Mouse (Mus musculus): Measurements from ENCODE around the gene Card19. TPM values are rescaled to one million over a fixed set of nuclear protein-coding genes. Genes with fewer than 3 reads are reported as not detected.

Gene Card19
- polyA plus RNA-seq, 1 experiment = 53.3 TPM

DNA sequence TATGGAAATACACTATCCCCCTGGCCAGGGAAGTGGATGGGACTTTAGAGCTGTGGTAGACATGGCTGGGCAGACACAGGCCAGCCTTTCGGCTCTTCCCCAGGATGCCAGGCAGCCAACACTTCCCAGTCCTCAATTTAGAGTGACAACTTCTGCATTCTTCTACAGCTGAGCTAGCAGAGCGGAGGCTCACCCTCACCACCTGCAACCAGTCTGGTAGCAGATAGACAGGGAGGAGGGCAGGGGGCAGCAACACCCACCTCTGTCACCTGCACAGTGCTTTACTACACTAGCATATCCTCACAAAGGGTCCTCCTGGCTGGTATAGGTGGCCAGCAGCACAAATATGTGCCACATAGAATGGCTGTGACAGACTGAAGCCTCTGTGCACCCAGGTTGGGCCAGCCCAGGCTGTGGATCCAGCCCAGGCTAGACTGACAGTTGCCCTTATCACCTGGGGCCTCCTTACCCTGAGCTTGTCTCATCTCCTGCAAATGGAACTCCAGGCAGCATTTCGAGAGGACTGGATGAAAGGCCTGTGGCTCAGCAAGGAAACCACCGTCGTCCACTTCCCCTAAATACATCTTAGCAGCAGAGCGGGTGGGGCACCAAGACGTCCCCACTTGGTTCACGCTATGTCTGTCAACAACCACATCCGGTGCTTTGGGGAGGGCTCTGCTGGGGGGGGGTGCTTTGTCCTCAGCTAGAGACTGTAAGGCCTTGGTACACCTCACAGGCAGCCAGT, 26.7 kb upstream of the Card19 start:
- Histone ChIP-seq H3K27me3 (ENCODE audit: control insufficient read depth, insufficient read depth, low read length) (no peaks in the 10 kb centered on the region), H3K4me3 (replicated peaks; ENCODE audit: insufficient read depth, low read depth, low read length) (no peak overlapping the region), H3K4me1 (ENCODE audit: control insufficient read depth, insufficient read depth, low read length) (no peaks in the 10 kb centered on the region), H3K27ac (ENCODE audit: insufficient read depth, low read length) (no peak overlapping the region)
- 88% methylated on average over 9 of the region's 9 CpGs for WGBS
- TF ChIP-seq POLR2A (IDR thresholded peaks at IDR 0.05; ENCODE audit: borderline replicate concordance, insufficient read depth, low read length) = no peak
- TF ChIP-seq CTCF (IDR thresholded peaks at IDR 0.05; ENCODE audit: borderline replicate concordance, insufficient read depth, low read depth, low read length) = no peak
- DNase-seq = no peak

DNA sequence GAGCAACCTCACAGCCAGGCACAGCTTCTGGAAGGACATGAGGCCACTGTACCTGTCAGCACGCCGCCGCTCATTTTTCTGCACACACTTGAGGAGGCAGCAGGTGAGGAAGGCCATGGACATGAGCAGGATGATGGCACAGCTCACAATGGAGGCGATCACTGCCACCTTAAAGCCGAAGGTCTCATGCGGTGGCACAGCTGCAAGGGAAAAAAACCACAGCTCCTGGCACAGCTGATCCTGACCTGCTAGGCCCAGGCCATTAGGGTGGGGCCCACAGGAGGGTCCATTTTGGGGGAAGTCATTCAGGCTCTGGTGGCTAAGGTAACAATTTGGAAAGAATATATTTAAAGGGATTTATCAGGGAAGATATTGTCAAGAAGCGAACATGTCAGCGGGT, 22.9 kb upstream of the Card19 start:
- DNase-seq = no peak
- Histone ChIP-seq H3K27me3 (ENCODE audit: control insufficient read depth, insufficient read depth, low read length) (no peaks in the 10 kb centered on the region), H3K4me3 (replicated peaks; ENCODE audit: insufficient read depth, low read depth, low read length) (no peak overlapping the region), H3K4me1 (ENCODE audit: control insufficient read depth, insufficient read depth, low read length) (no peaks in the 10 kb centered on the region), H3K27ac (ENCODE audit: insufficient read depth, low read length) (no peak overlapping the region)
- 95% methylated on average over 8 of the region's 8 CpGs for WGBS
- TF ChIP-seq POLR2A (IDR thresholded peaks at IDR 0.05; ENCODE audit: borderline replicate concordance, insufficient read depth, low read length) (no peak), CTCF (IDR thresholded peaks at IDR 0.05; ENCODE audit: borderline replicate concordance, insufficient read depth, low read depth, low read length) (no peak)

DNA sequence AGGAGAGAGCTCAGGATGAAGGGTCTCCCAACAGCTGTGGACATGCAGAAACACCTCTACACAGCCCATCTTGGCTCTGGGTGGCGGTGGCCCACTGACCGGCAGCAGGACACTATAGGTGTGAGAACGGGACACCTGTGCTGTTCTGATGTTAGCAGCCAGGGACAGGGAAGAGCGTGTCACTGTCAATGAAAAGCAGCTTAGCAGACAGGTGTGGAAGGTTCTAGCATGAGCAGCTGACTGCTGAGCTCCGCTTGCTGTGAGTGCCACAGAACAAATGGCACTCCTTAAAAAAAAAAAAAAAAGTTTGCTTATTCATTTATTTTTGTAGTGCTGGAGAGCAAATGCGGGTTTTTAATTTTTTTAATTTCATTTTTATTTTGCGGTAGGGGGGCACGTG, 21.8 kb upstream of the Card19 start:
- no peak for DNase-seq
- H3K27ac ChIP-seq (ENCODE audit: insufficient read depth, low read length) = no peak overlapping the region
- H3K4me3 ChIP-seq (replicated peaks; ENCODE audit: insufficient read depth, low read depth, low read length) = no peak overlapping the region
- H3K27me3 ChIP-seq (ENCODE audit: control insufficient read depth, insufficient read depth, low read length) = no peaks in the 10 kb centered on the region
- 88% methylated on average over 8 of the region's 8 CpGs for WGBS
- no peak for TF ChIP-seq CTCF (IDR thresholded peaks at IDR 0.05; ENCODE audit: borderline replicate concordance, insufficient read depth, low read depth, low read length)
- no peak for TF ChIP-seq POLR2A (IDR thresholded peaks at IDR 0.05; ENCODE audit: borderline replicate concordance, insufficient read depth, low read length)
- H3K4me1 ChIP-seq (ENCODE audit: control insufficient read depth, insufficient read depth, low read length) = no peaks in the 10 kb centered on the region

DNA sequence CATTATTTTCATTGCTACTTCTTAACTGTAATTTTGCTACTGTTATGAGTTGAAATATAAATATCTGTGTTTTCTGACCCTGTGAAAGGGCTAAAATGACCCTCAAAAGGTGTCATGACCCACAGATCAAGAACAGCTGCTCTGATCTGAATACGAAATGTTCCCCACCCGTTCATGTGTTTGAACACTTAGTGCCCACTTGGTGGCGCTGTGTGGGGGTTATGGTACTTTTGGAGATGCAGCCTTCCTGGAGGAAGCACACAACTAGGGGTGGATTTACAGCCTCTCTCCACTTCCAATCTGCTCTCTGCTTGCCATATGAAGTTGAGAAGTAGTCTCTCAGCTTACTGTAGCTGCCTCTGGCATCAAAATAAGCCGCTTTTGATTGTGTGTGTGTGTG, 18.9 kb upstream of the Card19 start:
- H3K27ac ChIP-seq (ENCODE audit: insufficient read depth, low read length) = no peak overlapping the region
- WGBS = 95% methylated on average over 4 of the region's 4 CpGs
- no peaks in the 10 kb centered on the region for H3K4me1 ChIP-seq (ENCODE audit: control insufficient read depth, insufficient read depth, low read length)
- no peak for DNase-seq
- no peak overlapping the region for H3K4me3 ChIP-seq (replicated peaks; ENCODE audit: insufficient read depth, low read depth, low read length)
- H3K27me3 ChIP-seq (ENCODE audit: control insufficient read depth, insufficient read depth, low read length) = no peaks in the 10 kb centered on the region
- TF ChIP-seq POLR2A (IDR thresholded peaks at IDR 0.05; ENCODE audit: borderline replicate concordance, insufficient read depth, low read length) = no peak
- no peak for TF ChIP-seq CTCF (IDR thresholded peaks at IDR 0.05; ENCODE audit: borderline replicate concordance, insufficient read depth, low read depth, low read length)

DNA sequence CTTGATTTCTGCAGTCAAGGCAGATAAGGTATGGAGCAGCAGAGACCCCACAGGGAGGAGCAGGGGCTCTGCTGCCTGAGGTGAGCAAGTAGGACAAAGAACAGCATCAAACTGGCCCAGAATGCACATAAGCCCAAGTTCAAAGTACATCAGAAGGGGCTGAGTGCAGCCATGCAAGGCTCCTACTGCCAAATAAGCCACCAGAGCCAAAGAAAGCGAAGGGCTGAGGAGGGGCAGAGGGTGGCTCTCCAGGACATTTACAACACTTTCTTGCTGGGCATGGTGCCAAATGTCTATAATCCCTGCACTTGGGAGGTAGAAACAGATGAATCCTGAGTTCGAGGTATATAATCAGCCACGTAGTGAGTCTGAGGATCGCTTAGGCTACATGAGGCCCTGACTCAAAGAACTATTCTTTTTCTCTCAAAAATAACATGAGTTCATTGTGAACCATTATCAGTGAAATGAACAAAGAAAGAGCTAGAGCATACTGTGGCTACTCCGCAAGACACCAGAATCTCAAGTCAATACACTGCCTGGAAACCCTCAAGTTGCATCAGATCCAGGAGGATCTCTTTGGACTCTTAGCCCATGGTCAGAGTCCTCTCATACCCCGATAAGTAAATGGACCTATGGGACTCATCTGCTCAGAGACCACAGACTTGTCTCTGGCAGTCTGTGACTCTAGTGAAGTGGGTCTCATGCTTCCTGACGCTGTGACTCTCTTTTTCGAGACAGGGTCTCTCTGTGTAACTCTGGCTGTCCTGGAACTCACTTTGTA, 18.1 kb upstream of the Card19 start:
- Histone ChIP-seq H3K27me3 (ENCODE audit: control insufficient read depth, insufficient read depth, low read length) (no peaks in the 10 kb centered on the region), H3K4me3 (replicated peaks; ENCODE audit: insufficient read depth, low read depth, low read length) (no peak overlapping the region), H3K4me1 (ENCODE audit: control insufficient read depth, insufficient read depth, low read length) (no peaks in the 10 kb centered on the region), H3K27ac (ENCODE audit: insufficient read depth, low read length) (no peak overlapping the region)
- no peak for DNase-seq
- TF ChIP-seq POLR2A (IDR thresholded peaks at IDR 0.05; ENCODE audit: borderline replicate concordance, insufficient read depth, low read length) (no peak), CTCF (IDR thresholded peaks at IDR 0.05; ENCODE audit: borderline replicate concordance, insufficient read depth, low read depth, low read length) (no peak)
- WGBS = 76% methylated on average over 8 of the region's 8 CpGs

DNA sequence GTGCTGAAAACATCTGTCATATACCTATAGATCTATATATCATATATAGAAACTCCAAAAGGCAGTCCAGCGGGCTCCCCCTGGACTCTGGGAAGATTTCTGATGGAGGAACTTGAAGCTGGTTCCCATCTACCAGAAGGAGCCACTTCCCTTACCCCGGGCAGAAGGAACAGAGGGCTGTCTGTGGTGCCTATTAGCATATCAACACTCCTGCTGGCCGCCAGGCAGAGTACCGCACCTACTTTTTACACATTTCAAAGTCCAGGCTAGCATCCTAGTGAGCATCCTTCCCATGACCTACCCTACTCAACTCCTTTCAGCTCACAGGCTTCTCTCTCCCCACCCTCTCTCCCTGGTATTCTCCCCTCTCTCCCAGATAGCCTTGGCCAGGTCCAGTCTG, 9.8 kb upstream of the Card19 start:
- DNase-seq = no peak
- Histone ChIP-seq H3K27me3 (ENCODE audit: control insufficient read depth, insufficient read depth, low read length) (no peaks in the 10 kb centered on the region; the same call in 1 of the 2 replicates), H3K4me1 (ENCODE audit: control insufficient read depth, insufficient read depth, low read length) (no peaks in the 10 kb centered on the region), H3K27ac (ENCODE audit: insufficient read depth, low read length) (no peak overlapping the region), H3K4me3 (replicated peaks; ENCODE audit: insufficient read depth, low read depth, low read length) (no peak overlapping the region)
- TF ChIP-seq POLR2A (IDR thresholded peaks at IDR 0.05; ENCODE audit: borderline replicate concordance, insufficient read depth, low read length) (no peak), CTCF (IDR thresholded peaks at IDR 0.05; ENCODE audit: borderline replicate concordance, insufficient read depth, low read depth, low read length) (no peak)
- WGBS = 65% methylated on average over 4 of the region's 4 CpGs

DNA sequence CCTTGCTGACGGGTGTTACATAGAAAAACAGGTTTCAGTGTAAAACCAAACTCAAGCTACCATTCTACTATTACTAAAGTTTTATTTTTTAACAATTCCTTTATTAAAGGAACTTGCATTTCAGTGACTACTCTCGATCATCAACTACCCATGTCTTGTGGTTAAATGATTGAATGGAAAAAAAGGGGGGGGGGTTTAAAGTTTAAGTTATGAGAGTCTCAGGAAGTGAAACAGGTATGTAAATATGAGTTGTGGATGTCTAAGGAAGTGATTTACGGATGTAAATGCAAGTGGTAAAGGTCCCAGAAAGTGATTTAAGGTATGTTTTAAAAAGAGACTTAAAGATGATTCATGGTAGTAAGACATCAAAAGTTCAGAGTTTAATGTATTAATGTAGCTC, 9.3 kb upstream of the Card19 start:
- H3K4me3 ChIP-seq (replicated peaks; ENCODE audit: insufficient read depth, low read depth, low read length) = no peak overlapping the region
- no peak for DNase-seq
- H3K27me3 ChIP-seq (ENCODE audit: control insufficient read depth, insufficient read depth, low read length) = no peaks in the 10 kb centered on the region; the same call in 1 of the 2 replicates
- TF ChIP-seq POLR2A (IDR thresholded peaks at IDR 0.05; ENCODE audit: borderline replicate concordance, insufficient read depth, low read length) = no peak
- H3K4me1 ChIP-seq (ENCODE audit: control insufficient read depth, insufficient read depth, low read length) = no peaks in the 10 kb centered on the region
- WGBS = 85% methylated on average over 3 of the region's 3 CpGs
- H3K27ac ChIP-seq (ENCODE audit: insufficient read depth, low read length) = no peak overlapping the region

DNA sequence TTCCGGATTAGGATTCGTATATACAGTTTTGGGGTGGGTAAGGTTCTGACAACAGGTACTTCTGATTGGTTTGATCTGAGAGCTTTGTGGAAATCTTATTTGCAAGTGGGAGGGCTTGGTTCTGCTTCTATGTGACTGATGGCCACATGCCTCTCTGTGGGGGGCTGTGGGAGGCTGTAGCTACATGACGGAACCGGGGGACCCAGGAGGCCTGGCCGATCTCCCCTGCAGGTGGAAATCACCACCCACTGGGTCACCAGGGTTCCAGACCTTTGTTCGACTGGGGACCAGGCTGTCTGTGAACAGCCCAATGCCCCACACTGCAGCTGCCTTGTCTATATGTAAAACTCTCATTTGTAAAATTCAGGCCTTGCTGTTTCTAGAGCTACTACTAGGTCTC, 8.9 kb upstream of the Card19 start:
- WGBS = 32% methylated on average over 6 of the region's 6 CpGs
- Histone ChIP-seq H3K4me3 (replicated peaks; ENCODE audit: insufficient read depth, low read depth, low read length) (no peak overlapping the region), H3K27ac (ENCODE audit: insufficient read depth, low read length) (no peak overlapping the region), H3K27me3 (ENCODE audit: control insufficient read depth, insufficient read depth, low read length) (no peaks in the 10 kb centered on the region; the same call in 1 of the 2 replicates), H3K4me1 (ENCODE audit: control insufficient read depth, insufficient read depth, low read length) (no peaks in the 10 kb centered on the region)
- TF ChIP-seq CTCF (IDR thresholded peaks at IDR 0.05; ENCODE audit: borderline replicate concordance, insufficient read depth, low read depth, low read length) = no peak
- no peak for TF ChIP-seq POLR2A (IDR thresholded peaks at IDR 0.05; ENCODE audit: borderline replicate concordance, insufficient read depth, low read length)
- no peak for DNase-seq
